Mouse (Mus musculus) layer of hippocampus, adult 9-11 months (tissue): ENCODE data around the gene Ano7.

Experiments
- DNase-seq: peaks from one replicate; pipeline ENCODE4 v3.0.0; 2022

Gene Ano7

GRCm38 (mm10) chr1:93373665-93374064 lies at the start of gene Ano7:
Gene Ano7 (plus strand): TSS chr1:93373930.
- no peak for DNase-seq

DNA sequence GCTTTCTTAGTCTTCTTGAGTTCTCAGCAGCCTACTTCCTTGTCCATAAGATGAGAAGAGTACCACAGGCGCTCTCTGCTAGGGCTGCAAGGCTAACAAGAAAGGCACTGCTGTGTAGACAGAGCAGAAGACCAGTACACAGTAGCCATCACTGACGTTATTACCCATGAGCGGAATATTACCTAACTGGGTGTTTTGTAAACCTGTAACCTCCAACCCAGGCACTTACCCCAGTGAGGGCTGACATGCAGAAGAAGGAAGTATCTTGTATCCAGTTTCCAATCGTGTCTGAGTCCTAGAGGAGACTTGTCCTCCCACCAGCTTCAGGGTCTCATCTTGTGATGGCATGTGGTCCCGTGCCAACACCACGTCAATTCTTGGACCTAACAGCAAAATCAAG lies 49.8 kb upstream of the Ano7 start:
- DNase-seq, result no peak

DNA sequence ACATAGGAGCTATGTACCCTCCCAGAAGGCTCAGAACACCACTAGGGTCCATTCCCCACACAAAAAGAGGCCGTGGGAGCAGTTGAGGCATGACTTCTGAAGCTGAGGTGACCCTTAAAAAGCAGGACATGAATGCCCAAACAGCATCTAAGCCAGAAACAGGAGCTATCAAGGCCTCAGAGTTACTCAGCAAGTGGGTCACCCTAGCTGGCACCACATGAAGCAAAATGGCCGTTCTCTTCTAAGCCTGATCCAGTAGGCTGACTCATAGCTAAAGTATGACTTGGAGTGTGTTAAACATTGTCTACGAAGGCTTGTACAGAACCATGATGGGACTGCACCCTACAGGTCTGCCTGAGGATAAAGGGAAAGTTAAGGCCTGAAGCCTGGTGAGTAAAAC lies 47.3 kb upstream of the Ano7 start:
- DNase-seq, result no peak

- no peak for DNase-seq
These were observed 39.1 kb upstream of the Ano7 start for GRCm38 (mm10) chr1:93334621-93335020.

GRCm38 (mm10) chr1:93342648-93343503 lies 30.9 kb upstream of the Ano7 start, which contains the start of the genes Ppp1r7 and Pask:
Gene Ppp1r7 (plus strand): TSS chr1:93342854.
Gene Pask (minus strand): TSS chr1:93343482.
- peak; percentile 97 for DNase-seq

GRCm38 (mm10) chr1:93343504-93344047 lies 30.2 kb upstream of the Ano7 start:
- peak; percentile 96 for DNase-seq

DNA sequence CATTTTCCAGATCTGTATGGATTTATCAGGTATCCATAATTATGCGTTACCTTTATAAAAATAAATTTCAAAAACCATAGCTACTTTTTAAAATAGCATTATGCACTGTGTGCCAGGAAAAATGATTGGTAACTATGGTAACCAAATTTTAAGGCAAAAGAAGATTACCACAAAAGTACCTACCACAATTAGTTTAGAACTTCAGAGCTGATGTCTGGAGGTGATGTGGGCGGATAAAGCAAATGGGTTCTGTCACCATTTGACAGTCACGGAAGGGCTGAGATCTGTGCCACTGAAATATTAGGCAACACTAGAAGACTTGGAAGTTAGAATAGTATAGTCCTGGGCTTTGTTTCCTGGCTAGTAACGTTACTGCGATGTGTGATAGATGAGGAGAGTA lies 26.6 kb upstream of the Ano7 start:
- no peak for DNase-seq

- peak; percentile 11 for DNase-seq
These were observed 24.0 kb upstream of the Ano7 start for GRCm38 (mm10) chr1:93349701-93350100.

DNA sequence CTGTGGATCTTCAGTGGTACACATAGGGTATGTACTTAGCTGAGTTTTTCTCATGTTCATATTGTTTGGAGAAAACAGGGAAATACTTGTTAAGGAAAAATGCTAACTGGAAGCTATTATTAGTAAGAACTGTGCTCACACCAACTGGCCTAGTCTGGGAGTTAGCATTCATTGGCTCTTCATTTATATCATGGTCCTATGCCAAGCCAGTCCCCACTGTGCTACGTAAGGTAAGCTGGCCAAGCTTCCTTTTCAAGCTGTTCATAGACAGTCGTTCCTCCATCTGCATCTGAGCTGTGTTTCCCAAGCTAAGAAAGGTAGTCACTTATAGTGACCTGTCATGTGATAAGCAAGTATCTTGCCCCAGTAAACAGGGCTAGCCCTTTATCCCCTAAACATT lies 21.0 kb upstream of the Ano7 start:
- peak; percentile 82 for DNase-seq

DNA sequence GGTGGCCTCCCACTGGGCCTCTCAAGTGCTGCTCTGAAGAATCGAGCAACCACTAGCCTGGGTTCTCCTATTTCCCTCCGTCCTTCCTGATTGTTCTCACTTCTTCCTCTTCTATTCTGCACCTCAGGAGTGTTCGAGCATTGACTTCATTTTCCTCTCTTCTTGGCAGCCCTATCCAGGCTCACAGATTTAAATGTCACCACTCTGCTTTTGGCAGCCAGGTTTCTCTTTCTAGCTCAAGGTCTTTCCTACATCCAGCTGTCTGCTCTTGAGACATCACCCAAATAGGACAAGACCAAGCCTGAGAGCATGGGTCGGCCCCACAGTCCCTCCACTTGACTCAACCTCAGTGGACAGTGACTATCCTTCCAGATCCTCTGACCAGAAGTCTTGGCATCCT lies 11.1 kb upstream of the Ano7 start:
- no peak for DNase-seq

DNA sequence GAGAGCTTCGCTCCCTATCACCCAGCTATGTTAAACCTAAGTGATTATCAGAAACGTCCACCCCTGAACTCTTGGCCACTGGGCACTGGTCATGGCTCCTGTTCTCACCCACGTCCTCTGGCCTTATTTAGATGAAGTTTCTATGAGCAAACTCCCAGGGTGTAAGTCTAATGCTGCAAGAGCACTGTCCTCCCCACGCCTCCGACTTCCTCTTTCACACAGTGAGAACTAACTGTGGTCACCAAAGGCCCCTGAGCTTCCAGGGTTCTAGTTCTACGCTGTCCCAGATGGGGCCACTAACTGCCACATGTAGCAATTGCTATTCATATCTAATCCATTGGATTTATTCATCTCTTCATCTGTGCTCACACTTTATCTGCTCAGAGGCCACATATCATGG lies 8.1 kb upstream of the Ano7 start:
- peak; percentile 28 for DNase-seq

DNA sequence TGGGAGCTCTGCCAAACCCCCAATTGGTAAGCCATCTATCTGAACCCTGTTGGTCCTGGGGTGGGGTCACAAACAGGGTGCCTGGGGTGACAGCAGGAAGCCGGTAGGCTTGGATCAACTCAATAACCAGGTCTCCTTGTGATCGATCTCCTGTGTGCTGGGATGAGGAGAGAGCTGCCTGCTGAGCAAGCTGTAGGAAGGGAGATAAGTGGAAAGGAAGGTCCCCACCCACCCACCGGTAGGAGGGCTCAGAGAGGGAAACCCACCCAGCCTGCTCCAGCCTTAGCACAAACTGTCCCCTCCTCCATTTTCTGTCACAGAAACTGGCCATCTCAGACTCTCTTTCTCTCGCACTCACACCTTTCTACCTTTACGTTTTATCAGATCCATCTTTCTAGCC lies 3.6 kb downstream of the Ano7 start:
- no peak for DNase-seq

DNA sequence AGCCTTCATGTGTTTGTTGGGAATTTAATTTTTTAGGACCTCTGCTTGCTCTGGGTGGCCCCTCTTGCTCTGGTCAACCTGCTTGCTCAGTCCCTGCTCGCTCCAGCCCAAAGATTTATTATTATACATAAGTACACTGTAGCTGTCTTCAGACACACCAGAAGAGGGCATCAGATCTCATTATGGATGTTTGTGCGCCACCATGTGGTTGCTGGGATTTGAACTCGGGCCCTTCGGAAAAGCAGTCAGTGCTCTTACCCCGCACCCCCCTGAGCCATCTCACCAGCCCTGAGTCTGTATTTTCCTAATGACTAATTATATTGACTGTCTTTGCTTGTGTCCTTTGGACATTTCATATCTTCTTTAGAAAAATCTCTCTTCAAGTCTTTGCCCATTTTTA lies 5.4 kb downstream of the Ano7 start:
- no peak for DNase-seq

DNA sequence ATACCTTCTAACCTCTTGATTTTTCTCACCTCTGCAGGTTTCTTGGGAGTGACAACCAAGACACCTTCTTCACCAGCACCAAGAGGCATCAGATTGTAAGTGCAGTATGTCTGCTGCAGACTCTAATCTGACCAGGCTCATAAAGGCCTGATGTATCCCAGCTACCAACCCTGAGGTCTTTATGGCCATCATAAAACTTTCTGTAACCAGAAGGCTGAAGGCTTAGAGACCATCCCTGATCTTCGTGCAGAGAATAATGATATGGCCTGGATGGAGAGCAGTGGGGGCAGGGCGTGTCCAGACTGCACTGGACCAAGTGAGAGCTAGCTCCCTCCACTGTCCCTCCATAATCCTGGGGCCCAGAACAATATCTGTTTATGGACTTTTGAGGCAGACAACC lies 13.5 kb downstream of the Ano7 start:
- DNase-seq, result no peak

DNA sequence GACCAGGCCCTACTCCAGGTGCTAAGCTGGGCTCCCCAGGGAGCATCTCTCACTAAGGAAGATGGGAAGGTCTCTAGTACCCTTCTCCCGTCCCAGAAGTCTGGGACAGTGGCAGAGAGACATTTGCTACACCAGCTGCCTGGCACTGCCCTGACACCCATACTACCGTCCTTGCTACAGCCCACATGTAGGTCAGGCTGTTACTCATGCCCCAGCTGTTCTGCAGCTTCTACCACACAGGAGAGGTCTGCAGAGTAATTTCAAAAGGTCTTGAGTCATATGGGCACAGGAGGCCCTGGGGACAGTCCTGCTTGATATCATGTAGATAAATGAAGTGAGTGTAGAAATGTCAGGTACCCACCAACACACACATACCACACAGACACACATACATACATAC lies 15.2 kb downstream of the Ano7 start:
- DNase-seq, result no peak

GRCm38 (mm10) chr1:93401191-93402052 lies 27.7 kb downstream of the Ano7 start:
- DNase-seq, result peak; percentile 34

- DNase-seq, result no peak
These were observed 29.7 kb downstream of the Ano7 start for GRCm38 (mm10) chr1:93403403-93403802.

- no peak for DNase-seq
These were observed 58.4 kb downstream of the Ano7 start for GRCm38 (mm10) chr1:93432087-93432486.

- DNase-seq, result no peak
These were observed 65.6 kb downstream of the Ano7 start for GRCm38 (mm10) chr1:93439321-93439720.

GRCm38 (mm10) chr1:93444405-93445110 lies 70.8 kb downstream of the Ano7 start:
- peak; percentile 58 for DNase-seq

DNA sequence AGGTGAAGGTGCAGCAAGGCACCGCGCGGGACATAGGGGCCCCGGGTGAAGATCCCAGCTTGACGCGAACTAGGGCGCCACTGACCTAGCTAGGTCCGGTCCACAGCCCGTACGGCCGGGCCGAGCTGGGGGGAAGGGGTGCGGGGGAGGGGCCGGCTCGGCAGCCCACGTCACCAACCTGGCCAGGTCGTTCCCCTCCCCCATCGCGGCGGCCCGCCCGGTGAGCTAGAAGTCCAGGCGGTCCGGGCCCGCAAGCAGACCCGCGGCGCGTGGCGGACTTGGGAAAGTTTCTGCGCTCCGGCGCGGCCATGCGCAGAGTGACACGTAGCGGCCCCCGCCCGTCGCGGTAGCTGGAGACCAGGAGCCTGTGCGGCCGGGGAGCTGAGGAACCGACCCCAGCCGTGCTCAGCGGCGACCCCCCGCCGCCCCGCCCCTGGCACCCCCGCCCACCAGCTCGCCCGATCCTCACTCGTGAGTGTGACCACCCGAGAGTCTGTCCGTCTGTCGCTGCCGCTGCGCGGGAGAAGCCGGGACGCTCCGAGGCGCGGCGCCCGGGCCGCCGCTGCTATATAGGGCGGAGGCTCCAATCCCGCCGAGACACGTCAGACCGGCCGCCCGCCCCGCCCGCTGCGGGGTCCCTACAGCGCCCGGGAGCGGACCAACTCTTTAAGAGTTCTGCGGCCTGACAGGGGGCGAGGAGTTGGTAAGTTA lies 71.5 kb downstream of the Ano7 start:
- DNase-seq, result peak; percentile 52

GRCm38 (mm10) chr1:93445822-93446162 lies 72.1 kb downstream of the Ano7 start:
- DNase-seq, result no peak
